Mouse (Mus musculus) cerebellum, postnatal 36 days (tissue): ENCODE measurements around the gene Ptgfrn.
A peak's percentile ranks its signal among the peaks of the same experiment; 100 is the strongest.

Experiments used
- DNase-seq, 2 experiments: peaks; one replicate each; pipeline ENCODE4 v3.0.0; 2021 to 2022; ENCODE audit warnings: mixed read lengths in 2 of 2

The Ptgfrn gene

GRCm38 (mm10) chr3:101034509-101034908 lies 75.6 kb downstream of the Ptgfrn start:
- no peak for DNase-seq

- no peak for DNase-seq
Measured at GRCm38 (mm10) chr3:101033644-101034043, 76.4 kb downstream of the Ptgfrn start.

GRCm38 (mm10) chr3:101031456-101032142 lies 78.5 kb downstream of the Ptgfrn start:
- DNase-seq, result no peak

- no peak for DNase-seq
Measured at GRCm38 (mm10) chr3:101030630-101031029, 79.4 kb downstream of the Ptgfrn start.

- no peak for DNase-seq
Measured at GRCm38 (mm10) chr3:101029339-101029738, 80.7 kb downstream of the Ptgfrn start, which contains the start of gene Cd101. Gene Cd101, minus strand, starts transcription at chr3:101029556.

- no peak for DNase-seq
Measured at GRCm38 (mm10) chr3:101026741-101027140, 83.3 kb downstream of the Ptgfrn start.

- no peak for DNase-seq
Measured at GRCm38 (mm10) chr3:101022967-101023366, 87.1 kb downstream of the Ptgfrn start.

- no peak for DNase-seq
Measured at GRCm38 (mm10) chr3:101021481-101022051, 88.5 kb downstream of the Ptgfrn start.

- no peak for DNase-seq
Measured at GRCm38 (mm10) chr3:101021073-101021472, 89.0 kb downstream of the Ptgfrn start.

GRCm38 (mm10) chr3:101018494-101018893 lies 91.6 kb downstream of the Ptgfrn start:
- no peak for DNase-seq

GRCm38 (mm10) chr3:101016050-101016449 lies 94.0 kb downstream of the Ptgfrn start:
- DNase-seq, result no peak

GRCm38 (mm10) chr3:101015254-101015653 lies 94.8 kb downstream of the Ptgfrn start:
- no peak for DNase-seq

- no peak for DNase-seq
Measured at GRCm38 (mm10) chr3:101013536-101013935, 96.5 kb downstream of the Ptgfrn start.

GRCm38 (mm10) chr3:101013005-101013404 lies 97.1 kb downstream of the Ptgfrn start:
- DNase-seq, result no peak

- no peak for DNase-seq
Measured at GRCm38 (mm10) chr3:101012597-101012996, 97.5 kb downstream of the Ptgfrn start.

- DNase-seq, result no peak
Measured at GRCm38 (mm10) chr3:101012131-101012571, 97.9 kb downstream of the Ptgfrn start.

- DNase-seq, result no peak
Measured at GRCm38 (mm10) chr3:101011203-101011600, 98.9 kb downstream of the Ptgfrn start.

- no peak for DNase-seq
Measured at GRCm38 (mm10) chr3:101010589-101011202, 99.4 kb downstream of the Ptgfrn start.

- no peak for DNase-seq
Measured at GRCm38 (mm10) chr3:101007112-101007782, 102.8 kb downstream of the Ptgfrn start.

- no peak for DNase-seq
Measured at GRCm38 (mm10) chr3:101005392-101005791, 104.7 kb downstream of the Ptgfrn start.

GRCm38 (mm10) chr3:101003575-101004356 lies 106.3 kb downstream of the Ptgfrn start:
- no peak for DNase-seq

GRCm38 (mm10) chr3:100999732-101000131 lies 110.3 kb downstream of the Ptgfrn start:
- no peak for DNase-seq

- peak; percentile 52 to 59 for DNase-seq
Measured at GRCm38 (mm10) chr3:100998904-100999340, 111.2 kb downstream of the Ptgfrn start.
